Mouse (Mus musculus): ENCODE measurements around the gene Ankrd1. TPM values are rescaled to one million over a fixed set of nuclear protein-coding genes. Genes with fewer than 3 reads are reported as not detected.

The Ankrd1 gene
- 0.23 and 0.24 TPM in 2 replicates for polyA plus RNA-seq (2015; fragmentation: Nextera tagmentation; extraction: Ambion mirVana)

- no peak within 1 kb of the TSS for H3K4me2 ChIP-seq
- H3K9ac ChIP-seq = no peak within 1 kb of the TSS
- H3K4me3 ChIP-seq (replicated peaks) = no peak within 1 kb of the TSS
- H3K9me3 ChIP-seq (replicated peaks) = no peaks in the 10 kb centered on the region
- H3K27ac ChIP-seq (replicated peaks) = no peak within 1 kb of the TSS
- no peaks in the 10 kb centered on the region for H3K4me1 ChIP-seq (replicated peaks)
- no peak for ATAC-seq (ENCODE audit: insufficient read depth)
- 54% methylated on average over 14 of the region's 14 CpGs for WGBS (ENCODE audit: insufficient replicate concordance)
- no peaks in the 10 kb centered on the region for H3K36me3 ChIP-seq (replicated peaks)
- no peaks in the 10 kb centered on the region for H3K27me3 ChIP-seq
These were observed at the start of gene Ankrd1 for GRCm38 (mm10) chr19:36119783-36120471. TSS of gene Ankrd1 (minus strand) at chr19:36120099.

- no peaks in the 10 kb centered on the region for H3K27me3 ChIP-seq
- no peak overlapping the region for H3K27ac ChIP-seq (replicated peaks)
- WGBS (ENCODE audit: insufficient replicate concordance) = 74% methylated on average over 2 of the region's 2 CpGs
- no peak overlapping the region for H3K4me3 ChIP-seq (replicated peaks)
- no peak overlapping the region for H3K9ac ChIP-seq
- no peak for ATAC-seq (ENCODE audit: insufficient read depth)
- H3K4me1 ChIP-seq (replicated peaks) = no peaks in the 10 kb centered on the region
- H3K9me3 ChIP-seq (replicated peaks) = no peaks in the 10 kb centered on the region
- no peak overlapping the region for H3K4me2 ChIP-seq
- H3K36me3 ChIP-seq (replicated peaks) = no peaks in the 10 kb centered on the region
These were observed 49.2 kb upstream of the Ankrd1 start for GRCm38 (mm10) chr19:36169101-36169500.

GRCm38 (mm10) chr19:36168121-36168520 lies 48.2 kb upstream of the Ankrd1 start:
- H3K27ac ChIP-seq (replicated peaks) = no peak overlapping the region
- no peak for ATAC-seq (ENCODE audit: insufficient read depth)
- no peak overlapping the region for H3K4me3 ChIP-seq (replicated peaks)
- no peak overlapping the region for H3K4me2 ChIP-seq
- no peak overlapping the region for H3K9ac ChIP-seq
- H3K27me3 ChIP-seq = no peaks in the 10 kb centered on the region
- WGBS (ENCODE audit: insufficient replicate concordance) = 45% methylated on average over 4 of the region's 4 CpGs
- no peaks in the 10 kb centered on the region for H3K36me3 ChIP-seq (replicated peaks)
- H3K9me3 ChIP-seq (replicated peaks) = no peaks in the 10 kb centered on the region
- H3K4me1 ChIP-seq (replicated peaks) = no peaks in the 10 kb centered on the region

GRCm38 (mm10) chr19:36167291-36167896 lies 47.5 kb upstream of the Ankrd1 start:
- 70% methylated on average over 6 of the region's 6 CpGs for WGBS (ENCODE audit: insufficient replicate concordance)

GRCm38 (mm10) chr19:36166401-36167160 lies 46.7 kb upstream of the Ankrd1 start:
- Histone ChIP-seq H3K27me3 (no peaks in the 10 kb centered on the region), H3K4me2 (no peak overlapping the region), H3K4me3 (replicated peaks) (no peak overlapping the region), H3K9me3 (replicated peaks) (no peaks in the 10 kb centered on the region), H3K9ac (no peak overlapping the region), H3K36me3 (replicated peaks) (no peaks in the 10 kb centered on the region), H3K27ac (replicated peaks) (no peak overlapping the region), H3K4me1 (replicated peaks) (no peaks in the 10 kb centered on the region)
- WGBS (ENCODE audit: insufficient replicate concordance) = 66% methylated on average over 6 of the region's 6 CpGs
- no peak for ATAC-seq (ENCODE audit: insufficient read depth)

More at GRCm38 (mm10) chr19:36167291-36167896, 47.5 kb upstream of the Ankrd1 start:
- ATAC-seq (ENCODE audit: insufficient read depth) = no peak
- H3K9me3 ChIP-seq (replicated peaks) = no peaks in the 10 kb centered on the region
- no peak overlapping the region for H3K27ac ChIP-seq (replicated peaks)
- no peak overlapping the region for H3K4me2 ChIP-seq
- H3K27me3 ChIP-seq = no peaks in the 10 kb centered on the region
- no peak overlapping the region for H3K4me3 ChIP-seq (replicated peaks)
- H3K4me1 ChIP-seq (replicated peaks) = no peaks in the 10 kb centered on the region
- H3K9ac ChIP-seq = no peak overlapping the region
- no peaks in the 10 kb centered on the region for H3K36me3 ChIP-seq (replicated peaks)

GRCm38 (mm10) chr19:36165351-36165750 lies 45.5 kb upstream of the Ankrd1 start:
- Histone ChIP-seq H3K9ac (no peak overlapping the region), H3K36me3 (replicated peaks) (no peaks in the 10 kb centered on the region), H3K27ac (replicated peaks) (no peak overlapping the region), H3K4me3 (replicated peaks) (no peak overlapping the region), H3K27me3 (no peaks in the 10 kb centered on the region), H3K4me2 (no peak overlapping the region), H3K4me1 (replicated peaks) (no peaks in the 10 kb centered on the region), H3K9me3 (replicated peaks) (no peaks in the 10 kb centered on the region)
- no peak for ATAC-seq (ENCODE audit: insufficient read depth)
- WGBS (ENCODE audit: insufficient replicate concordance) = 56% methylated on average over 4 of the region's 4 CpGs

- WGBS (ENCODE audit: insufficient replicate concordance) = 42% methylated on average over 4 of the region's 4 CpGs
- Histone ChIP-seq H3K27ac (replicated peaks) (no peak overlapping the region), H3K4me2 (no peak overlapping the region), H3K36me3 (replicated peaks) (no peaks in the 10 kb centered on the region), H3K4me1 (replicated peaks) (no peaks in the 10 kb centered on the region), H3K9me3 (replicated peaks) (no peaks in the 10 kb centered on the region), H3K27me3 (no peaks in the 10 kb centered on the region), H3K4me3 (replicated peaks) (no peak overlapping the region), H3K9ac (no peak overlapping the region)
- ATAC-seq (ENCODE audit: insufficient read depth) = no peak
These were observed 30.5 kb upstream of the Ankrd1 start for GRCm38 (mm10) chr19:36150241-36151007.

GRCm38 (mm10) chr19:36148578-36148977 lies 28.7 kb upstream of the Ankrd1 start:
- Histone ChIP-seq H3K4me3 (replicated peaks) (no peak overlapping the region), H3K27me3 (no peaks in the 10 kb centered on the region), H3K27ac (replicated peaks) (no peak overlapping the region), H3K9me3 (replicated peaks) (no peaks in the 10 kb centered on the region), H3K9ac (no peak overlapping the region), H3K36me3 (replicated peaks) (no peaks in the 10 kb centered on the region), H3K4me1 (replicated peaks) (no peaks in the 10 kb centered on the region), H3K4me2 (no peak overlapping the region)
- ATAC-seq (ENCODE audit: insufficient read depth) = no peak
- WGBS (ENCODE audit: insufficient replicate concordance) = 79% methylated on average over 6 of the region's 6 CpGs

GRCm38 (mm10) chr19:36143571-36143970 lies 23.7 kb upstream of the Ankrd1 start:
- no peaks in the 10 kb centered on the region for H3K4me1 ChIP-seq (replicated peaks)
- no peak overlapping the region for H3K9ac ChIP-seq
- no peaks in the 10 kb centered on the region for H3K27me3 ChIP-seq
- ATAC-seq (ENCODE audit: insufficient read depth) = no peak
- H3K27ac ChIP-seq (replicated peaks) = no peak overlapping the region
- H3K4me3 ChIP-seq (replicated peaks) = no peak overlapping the region
- WGBS (ENCODE audit: insufficient replicate concordance) = 85% methylated on average over 2 of the region's 2 CpGs
- H3K36me3 ChIP-seq (replicated peaks) = no peaks in the 10 kb centered on the region
- H3K4me2 ChIP-seq = no peak overlapping the region
- H3K9me3 ChIP-seq (replicated peaks) = no peaks in the 10 kb centered on the region

GRCm38 (mm10) chr19:36133731-36134130 lies 13.8 kb upstream of the Ankrd1 start:
- no peak for ATAC-seq (ENCODE audit: insufficient read depth)
- Histone ChIP-seq H3K4me1 (replicated peaks) (no peaks in the 10 kb centered on the region), H3K9me3 (replicated peaks) (no peaks in the 10 kb centered on the region), H3K36me3 (replicated peaks) (no peaks in the 10 kb centered on the region), H3K9ac (no peak overlapping the region), H3K4me3 (replicated peaks) (no peak overlapping the region), H3K4me2 (no peak overlapping the region), H3K27ac (replicated peaks) (no peak overlapping the region), H3K27me3 (no peaks in the 10 kb centered on the region)
- 42% methylated on average over 5 of the region's 5 CpGs for WGBS (ENCODE audit: insufficient replicate concordance)

- ATAC-seq (ENCODE audit: insufficient read depth) = no peak
- 66% methylated on average over 6 of the region's 6 CpGs for WGBS (ENCODE audit: insufficient replicate concordance)
- Histone ChIP-seq H3K4me2 (no peak overlapping the region), H3K4me1 (replicated peaks) (no peaks in the 10 kb centered on the region), H3K36me3 (replicated peaks) (no peaks in the 10 kb centered on the region), H3K4me3 (replicated peaks) (no peak overlapping the region), H3K9me3 (replicated peaks) (no peaks in the 10 kb centered on the region), H3K27me3 (no peaks in the 10 kb centered on the region), H3K9ac (no peak overlapping the region), H3K27ac (replicated peaks) (no peak overlapping the region)
These were observed 13.2 kb upstream of the Ankrd1 start for GRCm38 (mm10) chr19:36133064-36133463.
